Mouse (Mus musculus) layer of hippocampus, postnatal 10 days (tissue): ENCODE results near the gene Ttn. TPM values are rescaled to one million over a fixed set of nuclear protein-coding genes. Genes with fewer than 3 reads are reported as not detected.

Experiments
- DNase-seq, 2 experiments: peaks; one replicate each; pipeline ENCODE4 v3.0.0; 2021; ENCODE audit warnings: low spot score in 2 of 2
- total RNA-seq, 2 experiments: library from RNA; stranded (reverse); gene quantifications; 2 replicates each; pipeline ENCODE4 v1.2.3; 2021

Ttn gene
- total RNA-seq, 2 experiments from 2014 or later = 3.4 to 6.6 TPM

- DNase-seq = no peak
These were observed 267.4 kb downstream of the Ttn start for GRCm38 (mm10) chr2:76714984-76715383.

GRCm38 (mm10) chr2:76708512-76708911 is 273.8 kb downstream of the Ttn start:
- no peak for DNase-seq

GRCm38 (mm10) chr2:76705655-76706054 is 276.7 kb downstream of the Ttn start:
- no peak for DNase-seq

- DNase-seq = no peak
These were observed 279.6 kb downstream of the Ttn start for GRCm38 (mm10) chr2:76702751-76703150.

- no peak for DNase-seq
These were observed 280.2 kb downstream of the Ttn start for GRCm38 (mm10) chr2:76702188-76702587.

- DNase-seq = no peak
These were observed 287.1 kb downstream of the Ttn start for GRCm38 (mm10) chr2:76695290-76695689.

GRCm38 (mm10) chr2:76693765-76694164 is 288.6 kb downstream of the Ttn start:
- DNase-seq = no peak

- DNase-seq = no peak
These were observed 291.7 kb downstream of the Ttn start for GRCm38 (mm10) chr2:76690436-76691204.

- no peak for DNase-seq
These were observed 294.2 kb downstream of the Ttn start for GRCm38 (mm10) chr2:76688162-76688561.

- DNase-seq = no peak
These were observed 294.7 kb downstream of the Ttn start for GRCm38 (mm10) chr2:76687608-76688007.

GRCm38 (mm10) chr2:76686986-76687385 is 295.4 kb downstream of the Ttn start:
- no peak for DNase-seq

- DNase-seq = no peak
These were observed 300.0 kb downstream of the Ttn start for GRCm38 (mm10) chr2:76682301-76682700.

GRCm38 (mm10) chr2:76676401-76677226 is 305.7 kb downstream of the Ttn start:
- DNase-seq = no peak

- DNase-seq = no peak
These were observed 306.4 kb downstream of the Ttn start for GRCm38 (mm10) chr2:76675949-76676348.

GRCm38 (mm10) chr2:76675451-76675850 is 306.9 kb downstream of the Ttn start:
- peak; percentile 36 to 41 for DNase-seq

GRCm38 (mm10) chr2:76674725-76675427 is 307.5 kb downstream of the Ttn start, which contains the start of gene Plekha3:
TSS of gene Plekha3 (plus strand) at chr2:76675281.
- peak; percentile 78 to 85 for DNase-seq

- peak in 1 of 2 experiments; percentile 49 for DNase-seq
These were observed 308.8 kb downstream of the Ttn start for GRCm38 (mm10) chr2:76673472-76674081.

GRCm38 (mm10) chr2:76672966-76673392 is 309.4 kb downstream of the Ttn start, which contains the start of gene Fkbp7:
TSS of gene Fkbp7 (minus strand) at chr2:76673116.
- DNase-seq = peak; percentile 84 to 88

- no peak for DNase-seq
These were observed 310.1 kb downstream of the Ttn start for GRCm38 (mm10) chr2:76672134-76672745.

GRCm38 (mm10) chr2:76671641-76672040 is 310.7 kb downstream of the Ttn start:
- no peak for DNase-seq

- no peak for DNase-seq
These were observed 315.1 kb downstream of the Ttn start for GRCm38 (mm10) chr2:76667200-76667599.
